Mouse (Mus musculus) hindbrain, embryonic 13.5 days (tissue): ENCODE measurements at regions not wholly inside any gene's neighbourhood (a gene's known extent, or its start where the extent isn't known, plus 50 kb on each side); places are given as distances from the start of the nearest gene placed in this dataset.
A peak's percentile ranks its signal among the peaks of the same experiment; 100 is the strongest.

Experiments used
- ATAC-seq: fragments of 200-750 bp; cut with Nextera tagmentation; 2 replicates; pipeline ENCODE4 v1.8.0; 2017; ENCODE audit warnings: moderate TSS enrichment; ENCODE audit not compliant: low FRiP score
- H3K27ac ChIP-seq: fragments of 300-500 bp; sonication (generic); 2 replicates; pipeline ENCODE4 v1.5.1; 2015; ENCODE audit warnings: inconsistent platforms, mild to moderate bottlenecking, moderate library complexity
- H3K27me3 ChIP-seq: fragments of 300-500 bp; sonication (generic); 2 replicates; pipeline ENCODE4 v1.6.1; 2015; ENCODE audit warnings: mild to moderate bottlenecking, inconsistent platforms
- H3K36me3 ChIP-seq: fragments of 300-500 bp; sonication (generic); 2 replicates; pipeline ENCODE4 v1.6.1; 2015; ENCODE audit warnings: mild to moderate bottlenecking, inconsistent platforms
- H3K4me1 ChIP-seq: fragments of 300-500 bp; sonication (generic); replicated peaks from 2 replicates; pipeline ENCODE4 v1.6.1; 2015; ENCODE audit warnings: inconsistent platforms
- H3K4me2 ChIP-seq: fragments of 300-500 bp; sonication (generic); 2 replicates; pipeline ENCODE4 v1.6.1; 2015; ENCODE audit warnings: inconsistent platforms, mild to moderate bottlenecking, moderate library complexity
- H3K4me3 ChIP-seq: fragments of 300-500 bp; sonication (generic); 2 replicates; pipeline ENCODE4 v1.5.1; 2015; ENCODE audit warnings: mild to moderate bottlenecking, inconsistent platforms
- H3K9ac ChIP-seq: fragments of 300-500 bp; sonication (generic); 2 replicates; pipeline ENCODE4 v1.6.1; 2015; ENCODE audit warnings: mild to moderate bottlenecking, inconsistent platforms
- H3K9me3 ChIP-seq: fragments of 300-500 bp; sonication (generic); 2 replicates; pipeline ENCODE4 v1.6.1; 2016; ENCODE audit warnings: inconsistent platforms
- WGBS: fragments of 180-500 bp; shearing (Covaris S2); methylation state at CpG from one replicate; pipeline ENCODE4 v1.1.7; 2015; 5-methylcytosine and 5-hydroxymethylcytosine counted together

DNA sequence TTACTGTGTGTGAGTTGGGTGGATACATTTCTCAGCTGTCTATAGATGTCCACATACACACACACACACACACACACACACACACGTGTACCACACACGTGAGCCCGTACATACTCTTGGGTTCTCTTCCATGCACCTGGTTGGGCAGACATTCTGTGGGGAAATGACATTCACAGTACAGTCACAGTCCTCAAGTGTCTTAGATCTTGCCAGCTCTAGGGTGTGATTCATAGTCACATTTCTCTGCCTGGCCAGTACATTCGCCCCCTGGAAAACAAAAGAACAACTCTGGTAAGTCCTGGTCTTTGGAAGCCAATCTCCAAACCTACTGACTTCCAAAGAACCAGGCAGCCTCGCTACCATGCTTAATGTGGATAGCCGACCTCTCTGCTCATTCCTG, 64.6 kb upstream of the Acbd6 start:
- ATAC-seq = no peak
- Histone ChIP-seq H3K9ac (no peak overlapping the region), H3K27me3 (no peaks in the 10 kb centered on the region), H3K4me2 (no peak overlapping the region), H3K27ac (no peak overlapping the region), H3K36me3 (no peaks in the 10 kb centered on the region), H3K4me3 (no peak overlapping the region), H3K9me3 (no peaks in the 10 kb centered on the region), H3K4me1 (peaks cover 31% of the 10 kb centered on the region)
- WGBS = 85% methylated on average over 6 of the region's 6 CpGs

DNA sequence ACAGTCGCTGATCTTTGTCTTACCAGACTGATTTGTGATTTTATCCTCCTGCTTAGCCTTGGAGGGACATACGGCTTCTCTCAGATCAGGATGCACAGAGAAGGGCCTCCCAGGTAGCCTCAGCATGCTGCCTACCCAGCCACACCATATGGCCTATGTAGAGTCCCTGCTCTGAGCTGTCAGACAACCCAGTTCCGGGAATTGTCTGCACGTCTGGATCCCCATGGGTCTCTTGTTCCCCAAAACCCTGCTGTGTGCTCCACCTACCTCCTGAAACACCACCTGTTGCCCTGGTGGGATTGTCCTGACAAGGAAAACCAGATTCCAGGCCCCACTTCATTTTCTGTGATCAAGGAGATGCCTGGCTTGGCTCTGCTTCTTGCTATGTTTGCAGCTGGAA, 64.1 kb upstream of the Acbd6 start:
- Histone ChIP-seq H3K4me1 (peaks cover 26% of the 10 kb centered on the region), H3K36me3 (no peaks in the 10 kb centered on the region), H3K9me3 (no peaks in the 10 kb centered on the region), H3K4me3 (no peak overlapping the region), H3K27ac (no peak overlapping the region), H3K27me3 (no peaks in the 10 kb centered on the region), H3K9ac (no peak overlapping the region), H3K4me2 (no peak overlapping the region)
- WGBS = 65% methylated on average over 4 of the region's 4 CpGs
- no peak for ATAC-seq

DNA sequence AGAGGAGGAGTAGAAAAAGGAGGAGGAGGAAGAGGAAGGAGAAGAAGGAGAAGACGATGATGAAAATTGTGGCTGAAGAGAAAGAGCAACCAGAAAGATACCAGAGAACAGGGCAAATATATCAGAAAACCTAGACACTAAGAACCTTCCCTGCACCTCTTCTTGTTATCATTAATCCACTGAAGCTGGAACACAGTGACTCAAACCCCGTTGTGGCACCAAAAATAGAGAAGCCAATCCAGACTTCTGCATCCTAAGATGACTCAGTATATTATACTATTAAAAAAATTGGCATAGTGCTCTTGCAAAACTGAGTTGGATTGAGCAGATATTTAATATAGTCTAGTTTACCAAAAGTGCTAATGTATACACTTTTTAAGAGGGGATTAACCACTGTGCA, 63.6 kb upstream of the Acbd6 start:
- Histone ChIP-seq H3K27me3 (no peaks in the 10 kb centered on the region), H3K27ac (no peak overlapping the region), H3K4me1 (peaks cover 23% of the 10 kb centered on the region), H3K9me3 (no peaks in the 10 kb centered on the region), H3K4me3 (no peak overlapping the region), H3K9ac (no peak overlapping the region), H3K36me3 (no peaks in the 10 kb centered on the region), H3K4me2 (no peak overlapping the region)
- ATAC-seq = no peak
- 93% methylated on average over 2 of the region's 2 CpGs for WGBS

DNA sequence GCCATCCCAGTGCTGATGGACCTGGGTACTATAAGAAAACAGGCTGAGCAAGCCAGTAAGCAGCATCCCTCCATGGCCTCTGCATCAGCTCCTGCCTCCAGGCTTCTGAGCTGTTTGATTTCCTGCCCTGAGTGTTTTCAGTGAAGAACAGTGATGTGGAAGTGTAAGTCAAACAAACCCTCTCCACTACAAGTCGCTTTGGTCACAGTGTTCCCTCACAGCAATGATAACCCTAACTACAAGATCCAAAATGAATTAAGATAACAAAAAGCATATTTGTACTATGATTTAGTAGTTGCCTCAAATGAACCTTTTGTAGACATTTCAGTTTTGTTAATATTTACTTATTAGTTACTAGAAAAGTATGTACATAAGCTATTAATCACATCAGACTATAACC, 58.2 kb upstream of the Acbd6 start:
- H3K4me3 ChIP-seq = no peak overlapping the region
- H3K36me3 ChIP-seq = no peaks in the 10 kb centered on the region
- H3K9ac ChIP-seq = no peak overlapping the region
- peaks cover 7% of the 10 kb centered on the region; the same call in 1 of the 2 replicates for H3K4me1 ChIP-seq
- 96% methylated on average over 1 of the region's 1 CpGs for WGBS
- H3K9me3 ChIP-seq = no peaks in the 10 kb centered on the region
- H3K27me3 ChIP-seq = no peaks in the 10 kb centered on the region
- H3K4me2 ChIP-seq = no peak overlapping the region
- no peak for ATAC-seq
- H3K27ac ChIP-seq = no peak overlapping the region

DNA sequence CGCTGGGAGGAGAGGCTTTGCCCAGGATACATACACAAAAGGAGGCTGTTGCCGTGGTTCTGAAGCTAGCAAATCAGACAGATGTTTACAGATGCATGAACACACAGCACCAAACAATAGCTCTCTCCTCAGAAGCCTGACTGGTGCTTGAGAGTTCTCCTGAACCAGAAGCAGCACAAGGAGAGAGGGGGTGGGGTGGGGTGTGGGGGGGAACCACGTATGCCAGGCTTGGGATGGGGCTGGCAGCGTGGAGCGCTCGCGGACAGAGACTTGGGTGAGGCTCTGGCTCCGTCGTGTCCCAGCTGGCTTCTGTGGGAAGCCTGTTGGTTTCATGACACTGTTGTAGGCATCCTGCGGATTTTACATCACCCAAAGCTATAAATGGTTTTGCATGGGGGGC, 55.1 kb upstream of the Acbd6 start:
- Histone ChIP-seq H3K9me3 (no peaks in the 10 kb centered on the region), H3K4me1 (peaks cover 13% of the 10 kb centered on the region), H3K36me3 (no peaks in the 10 kb centered on the region), H3K4me2 (no peak overlapping the region), H3K4me3 (no peak overlapping the region), H3K27me3 (no peaks in the 10 kb centered on the region), H3K9ac (no peak overlapping the region; the same call in 1 of the 2 replicates), H3K27ac (no peak overlapping the region)
- 0 out of 2 replicates have a peak, but pooled peaks have one; percentile 46 for ATAC-seq
- WGBS = 47% methylated on average over 10 of the region's 10 CpGs

DNA sequence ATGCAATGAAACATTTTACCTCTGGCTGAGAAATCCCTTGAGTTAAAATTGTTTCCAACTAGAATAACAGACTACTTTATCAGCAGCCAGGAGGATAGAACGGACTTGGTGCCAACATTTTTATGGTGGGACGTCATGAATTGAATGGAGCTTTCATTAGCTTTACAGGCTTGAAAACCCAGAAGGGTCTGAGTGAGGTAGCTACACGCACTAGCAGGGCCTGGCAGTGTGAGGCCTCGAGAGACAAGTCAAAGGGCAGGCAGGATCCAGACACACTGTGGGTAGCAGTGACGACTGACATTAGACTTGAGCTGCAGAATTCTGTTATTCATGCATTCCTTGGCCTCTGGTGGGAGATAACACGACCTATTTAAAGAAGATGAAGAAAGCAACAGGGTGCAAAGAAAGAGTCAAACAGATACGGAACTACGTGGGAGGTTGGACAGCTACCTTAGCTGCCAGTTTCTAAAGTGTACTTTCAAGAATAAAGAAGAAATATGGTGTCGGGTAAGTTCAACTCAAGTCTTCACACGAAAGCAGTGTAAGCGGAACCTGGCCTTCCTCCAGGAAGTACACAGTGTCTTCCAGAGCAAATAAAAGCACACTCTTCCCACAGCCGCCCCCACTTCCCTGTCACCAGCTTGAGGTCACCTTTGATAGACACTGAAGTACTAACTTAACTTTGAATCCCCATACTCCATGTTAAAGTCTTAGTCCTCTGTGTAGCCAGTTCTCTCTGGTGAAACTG, 53.2 kb upstream of the Acbd6 start:
- H3K36me3 ChIP-seq = no peaks in the 10 kb centered on the region
- no peak for ATAC-seq
- no peak overlapping the region for H3K4me3 ChIP-seq
- no peaks in the 10 kb centered on the region; the same call in 1 of the 2 replicates for H3K9me3 ChIP-seq
- H3K27ac ChIP-seq = no peak overlapping the region
- H3K4me1 ChIP-seq = peaks cover 13% of the 10 kb centered on the region
- 58% methylated on average over 12 of the region's 12 CpGs for WGBS
- no peaks in the 10 kb centered on the region for H3K27me3 ChIP-seq
- no peak overlapping the region for H3K4me2 ChIP-seq
- H3K9ac ChIP-seq = no peak overlapping the region

DNA sequence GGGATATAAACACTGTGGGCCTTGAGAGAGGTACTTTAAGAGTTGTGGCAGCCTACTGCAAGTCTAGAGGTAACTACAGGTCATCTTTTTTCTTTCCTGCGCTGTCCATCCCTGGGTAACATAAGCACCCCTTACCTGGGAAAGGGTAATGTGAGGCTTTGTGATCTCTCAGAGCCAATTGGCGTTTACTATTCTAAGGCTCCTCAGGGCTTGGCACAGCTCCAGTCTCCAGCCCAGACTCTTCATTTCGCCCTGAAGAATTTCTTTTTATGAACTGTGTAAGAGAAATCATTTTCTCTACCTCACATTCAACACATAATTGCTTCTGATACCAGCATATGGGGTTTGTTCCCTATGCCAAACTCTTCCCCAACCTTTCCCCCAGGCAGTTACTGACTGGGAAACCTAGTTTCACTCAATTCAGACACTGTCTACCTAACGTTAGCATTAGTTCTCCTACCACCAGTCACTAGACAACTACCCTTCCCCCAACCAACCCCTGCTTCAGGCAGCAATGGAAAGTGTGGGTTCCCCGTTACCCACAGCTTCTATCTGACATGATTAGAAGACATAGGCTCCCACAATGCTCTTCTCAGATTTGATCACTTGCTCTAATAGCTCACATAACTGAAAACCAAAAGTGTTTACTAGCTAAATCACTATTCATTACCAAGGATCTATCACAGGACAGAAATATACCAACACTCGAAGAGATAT, 52.4 kb upstream of the Acbd6 start:
- H3K9me3 ChIP-seq = no peaks in the 10 kb centered on the region; the same call in 1 of the 2 replicates
- H3K36me3 ChIP-seq = no peaks in the 10 kb centered on the region
- H3K4me3 ChIP-seq = no peak overlapping the region
- ATAC-seq = no peak
- H3K27ac ChIP-seq = no peak overlapping the region
- no peak overlapping the region for H3K9ac ChIP-seq
- 73% methylated on average over 6 of the region's 6 CpGs for WGBS
- peaks cover 13% of the 10 kb centered on the region for H3K4me1 ChIP-seq
- H3K27me3 ChIP-seq = no peaks in the 10 kb centered on the region
- H3K4me2 ChIP-seq = no peak overlapping the region
